Mouse (Mus musculus) heart, embryonic 13.5 days (tissue): Measurements from ENCODE around the gene Igfn1. TPM values are rescaled to one million over a fixed set of nuclear protein-coding genes. Genes with fewer than 3 reads are reported as not detected.

Source experiments
- ATAC-seq: fragments of 200-750 bp; cut with Nextera tagmentation; 2 replicates; pipeline ENCODE4 v1.8.0; 2017; ENCODE audit warnings: moderate TSS enrichment; ENCODE audit not compliant: insufficient number of reproducible peaks, low FRiP score, low TSS enrichment; ENCODE audit errors: extremely low read depth
- H3K27ac ChIP-seq: fragments of 300-500 bp; sonication (generic); replicated peaks from 2 replicates; pipeline ENCODE4 v1.5.1; 2015; ENCODE audit warnings: moderate library complexity, mild to moderate bottlenecking, inconsistent platforms
- H3K27me3 ChIP-seq: fragments of 300-500 bp; sonication (generic); replicated peaks from 2 replicates; pipeline ENCODE4 v1.6.1; 2015; ENCODE audit warnings: mild to moderate bottlenecking, inconsistent platforms
- H3K36me3 ChIP-seq: fragments of 300-500 bp; sonication (generic); 2 replicates; pipeline ENCODE4 v1.6.1; 2015; ENCODE audit warnings: mild to moderate bottlenecking, inconsistent platforms
- H3K4me1 ChIP-seq: fragments of 300-500 bp; sonication (generic); 2 replicates; pipeline ENCODE4 v1.6.1; 2015; ENCODE audit warnings: inconsistent platforms
- H3K4me2 ChIP-seq: fragments of 300-500 bp; sonication (generic); 2 replicates; pipeline ENCODE4 v1.6.1; 2015; ENCODE audit warnings: inconsistent platforms, mild to moderate bottlenecking, moderate library complexity
- H3K4me3 ChIP-seq: fragments of 300-500 bp; sonication (generic); 2 replicates; pipeline ENCODE4 v1.5.1; 2015; ENCODE audit warnings: moderate library complexity, mild to moderate bottlenecking, inconsistent platforms
- H3K9ac ChIP-seq: fragments of 300-500 bp; sonication (generic); 2 replicates; pipeline ENCODE4 v1.6.1; 2015; ENCODE audit warnings: inconsistent platforms, mild to moderate bottlenecking, moderate library complexity
- H3K9me3 ChIP-seq: fragments of 300-500 bp; sonication (generic); 2 replicates; pipeline ENCODE4 v1.6.1; 2016; ENCODE audit warnings: inconsistent platforms
- WGBS: fragments of 180-500 bp; shearing (Covaris S2); methylation state at CpG from one replicate; pipeline ENCODE4 v1.1.7; 2015; ENCODE audit warnings: mixed read lengths; 5-methylcytosine and 5-hydroxymethylcytosine counted together
- polyA plus RNA-seq: library from polyadenylated mRNA; unstranded; fragments of >200 nt; fragmentation: Nextera tagmentation; extraction: Ambion mirVana; gene quantifications from 2 replicates; pipeline ENCODE4 v1.2.1, GENCODE M21; 2015

Gene Igfn1
- polyA plus RNA-seq, 1 experiment from 2014 or later: not detected

DNA sequence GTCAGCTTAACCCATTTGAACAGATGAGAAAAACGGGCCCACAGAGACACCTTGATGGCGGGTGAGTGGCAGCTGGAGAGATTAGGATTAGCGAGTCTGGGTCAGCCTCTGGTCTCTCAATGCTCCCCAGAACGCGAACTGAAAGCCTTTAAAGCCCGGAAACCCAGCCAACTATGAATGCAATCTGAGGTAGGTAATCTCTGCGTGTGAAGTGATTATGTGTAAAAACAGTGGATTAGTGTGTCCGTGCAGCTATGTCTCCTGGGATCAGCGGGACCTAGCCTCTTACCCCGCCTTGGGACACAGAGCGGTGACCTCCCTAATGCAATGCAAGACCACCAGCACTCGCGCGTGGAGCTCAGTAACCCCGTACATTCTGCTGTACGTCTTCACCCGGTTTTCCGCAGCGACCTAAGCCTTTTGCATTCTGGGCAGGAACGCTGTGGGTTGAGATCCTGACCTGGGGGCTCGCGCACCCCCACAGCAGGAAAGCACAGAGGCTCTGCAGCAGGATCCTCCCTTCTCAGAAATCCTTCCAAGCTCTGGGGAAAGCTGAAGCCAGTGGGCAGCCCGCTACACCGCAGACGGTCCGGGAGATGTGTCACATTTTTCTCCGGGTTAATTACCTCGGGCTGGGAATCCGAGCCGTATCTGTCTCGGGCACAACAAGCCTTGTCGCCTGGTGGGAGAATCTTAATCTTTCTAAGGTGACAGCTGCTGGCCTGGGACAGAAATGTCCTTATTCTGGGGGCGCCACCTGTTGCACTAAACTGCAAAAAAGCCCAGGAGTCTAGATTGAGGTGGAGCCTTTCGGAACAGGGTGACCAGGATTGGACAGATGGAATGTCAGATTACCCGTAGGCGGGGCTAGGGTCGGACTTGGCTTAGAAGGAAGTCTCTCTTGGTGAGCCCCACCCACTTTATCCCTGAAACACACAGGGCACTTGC lies 1.3 kb upstream of the Igfn1 start, which contains the start of gene Tmem9:
Tmem9 (plus strand) TSS at position 940 of the 948 bp plus-strand sequence.
- Histone ChIP-seq H3K9me3 (no peaks in the 10 kb centered on the region), H3K4me1 (peaks cover 23% of the 10 kb centered on the region), H3K36me3 (no peaks in the 10 kb centered on the region), H3K27ac (no peak within 1 kb of the TSS), H3K4me2 (peak within 1 kb of the TSS; percentile 95), H3K27me3 (peaks cover 10% of the 10 kb centered on the region; the same call in 1 of the 2 replicates), H3K4me3 (peak within 1 kb of the TSS; percentile 63), H3K9ac (peak within 1 kb of the TSS; percentile 81)
- WGBS: 2% methylated on average over 37 of the region's 37 CpGs
- peak; percentile 70 for ATAC-seq

- H3K4me3 ChIP-seq: no peak overlapping the region
- no peak overlapping the region for H3K4me2 ChIP-seq
- H3K9me3 ChIP-seq: no peaks in the 10 kb centered on the region
- no peak overlapping the region for H3K9ac ChIP-seq
- ATAC-seq: no peak
- peaks cover 11% of the 10 kb centered on the region; the same call in 1 of the 2 replicates for H3K27me3 ChIP-seq
- 86% methylated on average over 2 of the region's 2 CpGs for WGBS
- no peaks in the 10 kb centered on the region for H3K36me3 ChIP-seq
- H3K27ac ChIP-seq: no peak overlapping the region
- peaks cover 7% of the 10 kb centered on the region for H3K4me1 ChIP-seq
These were observed 4.7 kb downstream of the Igfn1 start for GRCm38 (mm10) chr1:136001438-136001837.

GRCm38 (mm10) chr1:135999720-136000287 lies 6.3 kb downstream of the Igfn1 start:
- no peak for ATAC-seq
- Histone ChIP-seq H3K4me1 (peaks cover 7% of the 10 kb centered on the region), H3K9me3 (no peaks in the 10 kb centered on the region), H3K36me3 (no peaks in the 10 kb centered on the region), H3K27ac (no peak overlapping the region), H3K27me3 (0 out of 2 replicates have a peak, but pooled peaks cover 12% of the 10 kb centered on the region), H3K9ac (no peak overlapping the region), H3K4me2 (peak overlapping the region; percentile 30; the same call in 1 of the 2 replicates), H3K4me3 (no peak overlapping the region)
- WGBS: 30% methylated on average over 8 of the region's 8 CpGs

DNA sequence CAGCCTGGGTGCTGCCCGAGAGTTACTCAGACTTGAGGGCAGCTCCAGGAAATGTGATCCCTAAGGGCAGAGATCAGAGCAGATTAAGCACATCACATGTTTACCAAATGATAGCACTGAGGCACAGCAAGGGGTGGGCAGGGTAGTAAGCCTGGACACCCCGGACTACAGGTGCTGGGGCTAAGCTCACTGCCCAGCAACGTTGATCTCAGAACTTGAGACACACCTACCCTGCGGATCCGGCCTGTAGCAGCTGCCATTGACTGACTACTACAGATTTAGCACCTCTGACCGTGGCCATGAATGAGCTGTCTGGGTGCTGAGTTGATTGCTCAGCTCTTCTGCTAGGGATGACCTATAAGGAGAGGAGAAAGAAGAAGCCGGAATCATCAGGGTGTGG lies 8.6 kb downstream of the Igfn1 start:
- no peaks in the 10 kb centered on the region for H3K36me3 ChIP-seq
- H3K4me2 ChIP-seq: no peak overlapping the region
- 56% methylated on average over 7 of the region's 7 CpGs for WGBS
- no peak overlapping the region for H3K9ac ChIP-seq
- no peaks in the 10 kb centered on the region for H3K9me3 ChIP-seq
- no peak overlapping the region for H3K4me3 ChIP-seq
- H3K4me1 ChIP-seq: peaks cover 12% of the 10 kb centered on the region
- no peak; the same call in 1 of the 2 replicates for ATAC-seq
- H3K27ac ChIP-seq: no peak overlapping the region
- 0 out of 2 replicates have a peak, but pooled peaks cover 12% of the 10 kb centered on the region for H3K27me3 ChIP-seq

- H3K27me3 ChIP-seq: 0 out of 2 replicates have a peak, but pooled peaks cover 9% of the 10 kb centered on the region
- peaks cover 6% of the 10 kb centered on the region; the same call in 1 of the 2 replicates for H3K9me3 ChIP-seq
These were observed 12.7 kb downstream of the Igfn1 start for GRCm38 (mm10) chr1:135993470-135993869.

DNA sequence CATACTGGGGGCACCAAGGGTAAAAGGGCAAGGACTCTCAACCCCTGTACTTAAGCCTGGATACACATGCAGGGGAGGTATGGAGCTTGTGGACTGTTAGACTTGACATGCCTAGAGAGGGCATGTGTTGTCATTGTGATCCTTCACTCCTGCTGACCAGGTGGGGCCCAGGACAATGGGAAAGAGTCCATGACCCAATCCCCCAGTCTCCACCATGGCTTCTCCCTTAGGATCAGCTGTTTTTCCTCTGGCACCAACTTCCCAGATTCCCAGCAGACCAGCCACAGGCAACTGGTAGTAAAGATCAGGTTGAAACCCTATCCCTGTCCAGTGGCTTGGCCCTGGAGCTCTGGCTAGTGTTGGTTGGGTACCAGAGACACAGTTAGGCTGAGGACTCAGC lies 16.3 kb downstream of the Igfn1 start:
- H3K36me3 ChIP-seq: no peaks in the 10 kb centered on the region
- peaks cover 6% of the 10 kb centered on the region; the same call in 1 of the 2 replicates for H3K9me3 ChIP-seq
- no peak for ATAC-seq
- H3K4me3 ChIP-seq: no peak overlapping the region
- H3K27me3 ChIP-seq: no peaks in the 10 kb centered on the region
- H3K4me1 ChIP-seq: peaks cover 5% of the 10 kb centered on the region
- no peak overlapping the region for H3K9ac ChIP-seq
- H3K27ac ChIP-seq: no peak overlapping the region
- no peak overlapping the region for H3K4me2 ChIP-seq

More at GRCm38 (mm10) chr1:135993470-135993869, 12.7 kb downstream of the Igfn1 start:
- Histone ChIP-seq H3K4me3 (no peak overlapping the region), H3K9ac (no peak overlapping the region), H3K27ac (no peak overlapping the region), H3K4me1 (peaks cover 5% of the 10 kb centered on the region), H3K36me3 (no peaks in the 10 kb centered on the region), H3K4me2 (no peak overlapping the region)
- WGBS: 66% methylated on average over 4 of the region's 4 CpGs
- no peak for ATAC-seq

DNA sequence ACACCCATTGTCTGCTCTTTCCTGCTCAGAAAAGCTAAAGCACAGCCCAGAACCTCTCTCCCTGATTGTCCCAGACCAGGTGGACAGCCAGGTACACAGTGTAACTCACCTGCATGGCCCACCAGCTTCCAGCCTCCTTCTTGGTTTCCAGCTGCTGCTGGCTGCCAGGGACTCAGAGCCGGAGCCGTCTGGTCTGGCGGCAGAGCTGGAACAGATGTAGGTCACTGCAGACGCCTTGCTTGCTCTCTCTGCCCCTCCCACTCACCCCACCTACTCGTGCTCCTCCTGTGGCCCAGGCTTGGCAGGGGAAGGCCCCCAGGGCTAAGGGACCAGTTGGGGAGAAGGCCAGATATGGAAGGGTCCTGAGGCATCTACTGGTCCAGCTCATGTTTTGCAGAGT lies 22.0 kb downstream of the Igfn1 start:
- Histone ChIP-seq H3K27ac (no peak overlapping the region), H3K27me3 (0 out of 2 replicates have a peak, but pooled peaks cover 7% of the 10 kb centered on the region), H3K4me3 (no peak overlapping the region), H3K36me3 (no peaks in the 10 kb centered on the region), H3K9ac (no peak overlapping the region), H3K4me1 (no peaks in the 10 kb centered on the region), H3K9me3 (no peaks in the 10 kb centered on the region), H3K4me2 (no peak overlapping the region)
- ATAC-seq: no peak
- 29% methylated on average over 5 of the region's 5 CpGs for WGBS

DNA sequence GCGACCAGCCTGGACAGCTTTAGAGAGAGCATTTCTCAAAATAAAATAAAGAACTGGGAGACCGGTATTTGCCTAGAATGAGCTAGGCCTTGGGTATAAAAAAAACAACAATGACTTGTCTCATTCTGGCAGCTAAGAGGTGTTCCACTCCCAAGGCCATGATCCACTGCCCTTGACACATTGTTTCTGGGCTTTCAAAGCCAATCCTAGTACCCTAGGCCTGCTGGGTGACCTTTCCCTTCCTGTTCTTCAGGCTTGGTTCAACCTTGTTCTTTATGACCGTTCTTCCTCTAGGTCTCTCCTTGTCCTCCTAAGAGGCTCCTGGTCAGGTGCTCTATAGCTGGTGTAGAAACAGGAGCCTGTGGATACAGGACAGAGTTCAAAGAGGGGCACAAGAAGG lies 33.6 kb downstream of the Igfn1 start:
- no peak overlapping the region for H3K9ac ChIP-seq
- no peak overlapping the region for H3K4me2 ChIP-seq
- no peak overlapping the region for H3K27ac ChIP-seq
- H3K36me3 ChIP-seq: no peaks in the 10 kb centered on the region
- peaks cover 23% of the 10 kb centered on the region; the same call in 1 of the 2 replicates for H3K27me3 ChIP-seq
- no peaks in the 10 kb centered on the region for H3K4me1 ChIP-seq
- ATAC-seq: no peak
- no peak overlapping the region for H3K4me3 ChIP-seq
- H3K9me3 ChIP-seq: no peaks in the 10 kb centered on the region
- 81% methylated on average over 3 of the region's 3 CpGs for WGBS

- ATAC-seq: no peak
- Histone ChIP-seq H3K4me1 (no peaks in the 10 kb centered on the region), H3K9ac (no peak overlapping the region), H3K4me3 (no peak overlapping the region), H3K27me3 (peaks cover 35% of the 10 kb centered on the region; the same call in 1 of the 2 replicates), H3K36me3 (no peaks in the 10 kb centered on the region), H3K4me2 (no peak overlapping the region), H3K9me3 (no peaks in the 10 kb centered on the region), H3K27ac (no peak overlapping the region)
- WGBS: 42% methylated on average over 2 of the region's 2 CpGs
These were observed 35.7 kb downstream of the Igfn1 start for GRCm38 (mm10) chr1:135970486-135970885.

DNA sequence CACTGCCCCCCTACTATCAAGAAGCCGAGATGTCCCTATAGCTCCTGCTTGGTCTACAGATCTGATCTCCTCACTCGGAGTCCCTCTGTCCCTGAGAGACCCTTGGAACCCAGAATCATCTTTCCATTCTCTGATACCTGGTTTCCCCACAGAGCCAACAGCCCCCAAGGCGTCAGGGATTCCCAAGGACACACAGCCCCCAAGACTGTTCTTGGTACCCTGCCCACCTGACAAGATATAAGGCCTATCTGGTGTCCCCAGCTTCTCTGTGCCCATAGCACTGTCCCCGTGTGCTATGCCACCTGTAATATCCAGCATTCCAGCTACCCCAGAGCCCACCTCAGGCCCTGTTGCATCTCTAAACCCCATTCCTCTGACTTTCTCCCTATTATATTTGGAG lies 38.4 kb downstream of the Igfn1 start:
- ATAC-seq: no peak
- no peak overlapping the region for H3K4me2 ChIP-seq
- WGBS: 63% methylated on average over 4 of the region's 4 CpGs
- H3K27me3 ChIP-seq: peaks cover 46% of the 10 kb centered on the region
- H3K9me3 ChIP-seq: no peaks in the 10 kb centered on the region
- H3K36me3 ChIP-seq: no peaks in the 10 kb centered on the region
- no peak overlapping the region for H3K4me3 ChIP-seq
- H3K9ac ChIP-seq: no peak overlapping the region
- H3K27ac ChIP-seq: no peak overlapping the region
- H3K4me1 ChIP-seq: no peaks in the 10 kb centered on the region

DNA sequence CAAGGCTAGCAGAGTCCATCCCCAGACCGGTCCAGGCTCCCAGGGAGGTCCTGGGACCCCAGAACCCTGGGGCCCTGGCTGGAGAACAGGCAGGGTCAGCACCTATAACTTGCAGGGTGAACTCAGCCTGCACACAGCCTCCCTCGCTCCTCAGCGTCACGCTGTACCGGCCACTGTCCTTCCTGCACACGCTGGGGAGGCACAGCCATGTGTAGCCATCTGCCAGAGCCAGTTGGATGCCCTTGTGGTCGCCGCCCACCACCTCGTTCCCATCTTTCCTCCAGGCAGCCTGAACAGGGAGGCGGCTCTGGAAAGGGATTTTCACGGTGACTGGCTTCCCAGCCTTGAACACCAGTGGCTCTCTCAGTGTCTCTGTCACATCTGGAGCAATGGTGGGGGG lies 41.6 kb downstream of the Igfn1 start:
- no peaks in the 10 kb centered on the region for H3K36me3 ChIP-seq
- H3K9me3 ChIP-seq: no peaks in the 10 kb centered on the region
- H3K4me2 ChIP-seq: no peak overlapping the region
- no peak for ATAC-seq
- H3K4me1 ChIP-seq: no peaks in the 10 kb centered on the region
- no peak overlapping the region for H3K9ac ChIP-seq
- H3K4me3 ChIP-seq: no peak overlapping the region
- WGBS: 68% methylated on average over 11 of the region's 11 CpGs
- H3K27ac ChIP-seq: no peak overlapping the region
- H3K27me3 ChIP-seq: peaks cover 53% of the 10 kb centered on the region
